Mouse (Mus musculus) left cerebral cortex, postnatal 4 days (tissue): ENCODE results near the gene Gm9044. TPM values are rescaled to one million over a fixed set of nuclear protein-coding genes. Genes with fewer than 3 reads are reported as not detected.
"Not testable (repeated sequence)": the region's sequence is repeated elsewhere in the genome, so short reads cannot be mapped to it uniquely, and the experiment has no call there.

Experiments
- DNase-seq: peaks from one replicate; pipeline ENCODE4 v3.0.0-alpha.2; 2022
- intact Hi-C: fragments of 180-260 bp; cut with DNase I; formaldehyde crosslinking; loops from one replicate; pipeline ENCODE4 v1.15.1; 2025
- total RNA-seq, 2 experiments: library from RNA; stranded (reverse); gene quantifications; 2 replicates each; pipeline ENCODE4 v1.2.3; 2021

Gene Gm9044
- not detected for total RNA-seq

DNA sequence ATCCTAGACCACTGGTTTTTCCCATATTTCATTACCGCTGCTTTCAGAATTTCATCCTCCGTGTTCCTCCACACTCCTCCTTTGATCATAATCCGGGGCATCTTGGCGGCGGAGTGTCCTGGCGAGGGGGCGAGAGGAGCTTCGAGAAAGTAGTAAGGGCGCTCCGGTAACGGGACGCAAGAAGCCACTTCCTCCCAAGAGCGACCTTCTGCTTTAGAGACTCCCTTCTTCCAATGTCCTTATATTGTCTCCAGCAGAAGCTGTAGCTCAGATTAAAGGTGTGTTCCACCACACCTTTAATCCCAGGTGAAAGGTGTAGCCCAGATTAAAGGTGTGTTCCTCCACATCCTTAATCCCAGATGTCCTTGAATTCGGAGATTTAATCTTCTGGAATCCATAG, at the start of gene Gm9044:
Gm9044 (minus strand) TSS at position 101 of the 400 bp plus-strand sequence.
- intact Hi-C loops, DNase-seq: not testable (repeated sequence)

DNA sequence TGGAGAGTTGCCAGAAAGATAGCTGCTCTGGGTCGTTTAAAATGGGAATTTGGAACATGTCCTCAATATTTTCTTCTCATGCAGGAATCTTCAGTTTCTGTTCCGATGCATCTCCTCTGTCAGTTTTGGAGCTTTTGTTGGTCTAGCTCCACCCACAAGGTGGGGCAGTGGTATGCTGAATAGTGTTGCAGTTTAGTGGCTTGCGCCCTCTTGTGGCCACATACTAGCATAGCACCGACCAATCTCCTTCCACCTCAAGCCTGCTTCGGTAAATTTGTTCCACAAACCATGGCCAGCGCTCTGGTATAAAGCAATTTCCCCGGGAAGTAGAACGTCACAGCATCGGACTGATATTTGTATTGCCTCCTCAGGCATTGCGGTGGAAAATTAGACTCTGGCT, 38.2 kb upstream of the Gm9044 start:
- intact Hi-C loops = no loop called here
- peak; percentile 88 for DNase-seq

DNA sequence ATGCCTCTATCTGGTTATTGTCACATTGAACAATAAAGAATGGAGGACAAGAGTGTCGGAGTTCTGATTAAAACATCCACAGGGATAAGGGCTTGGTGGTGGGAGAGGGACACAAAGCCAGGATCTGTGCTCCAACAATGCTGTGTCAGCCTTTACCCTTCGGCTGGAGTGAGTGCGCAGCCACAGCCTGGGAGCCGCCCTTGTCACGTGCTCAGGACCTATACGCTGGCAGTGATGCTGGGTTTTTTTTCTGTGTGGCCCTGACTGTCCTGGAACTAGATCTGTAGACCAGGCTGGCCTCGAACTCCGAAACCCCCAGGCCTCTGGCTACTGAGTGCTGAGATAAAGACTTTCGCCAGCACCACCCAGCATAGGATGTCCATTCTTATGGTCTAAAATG, 37.3 kb upstream of the Gm9044 start:
- DNase-seq = no peak
- intact Hi-C loops = no loop called here

DNA sequence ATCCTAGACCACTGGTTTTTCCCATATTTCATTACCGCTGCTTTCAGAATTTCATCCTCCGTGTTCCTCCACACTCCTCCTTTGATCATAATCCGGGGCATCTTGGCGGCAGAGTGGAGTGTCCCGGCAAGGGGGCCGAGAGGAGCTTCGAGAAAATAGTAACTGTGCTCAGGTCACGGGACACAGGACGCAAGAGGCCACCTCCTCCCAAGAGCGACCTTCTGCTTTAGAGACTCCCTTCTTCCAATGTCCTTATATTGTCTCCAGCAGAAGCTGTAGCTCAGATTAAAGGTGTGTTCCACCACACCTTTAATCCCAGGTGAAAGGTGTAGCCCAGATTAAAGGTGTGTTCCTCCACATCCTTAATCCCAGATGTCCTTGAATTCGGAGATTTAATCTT, 21.8 kb upstream of the Gm9044 start, which contains the start of gene Gm9049:
Gm9049 (minus strand) TSS at position 101 of the 400 bp plus-strand sequence.
- intact Hi-C loops, DNase-seq: not testable (repeated sequence)

- DNase-seq, intact Hi-C loops: not testable (repeated sequence)
These were observed 16.4 kb upstream of the Gm9044 start, which contains the start of gene Gm9048 for GRCm38 (mm10) chr10:118348579-118348978. Gene Gm9048, minus strand, starts transcription at chr10:118348679.

GRCm38 (mm10) chr10:118343155-118343554, 10.9 kb upstream of the Gm9044 start, which contains the start of gene Gm9046:
Gene Gm9046, minus strand, starts transcription at chr10:118343255.
- DNase-seq, intact Hi-C loops: not testable (repeated sequence)

GRCm38 (mm10) chr10:118337731-118338130, 5.5 kb upstream of the Gm9044 start, which contains the start of gene Gm9045:
Gene Gm9045, minus strand, starts transcription at chr10:118337831.
- intact Hi-C loops, DNase-seq: not testable (repeated sequence)

GRCm38 (mm10) chr10:118326869-118327268, 5.3 kb downstream of the Gm9044 start, which contains the start of gene Gm9040:
Gene Gm9040, minus strand, starts transcription at chr10:118326969.
- intact Hi-C loops, DNase-seq: not testable (repeated sequence)

DNA sequence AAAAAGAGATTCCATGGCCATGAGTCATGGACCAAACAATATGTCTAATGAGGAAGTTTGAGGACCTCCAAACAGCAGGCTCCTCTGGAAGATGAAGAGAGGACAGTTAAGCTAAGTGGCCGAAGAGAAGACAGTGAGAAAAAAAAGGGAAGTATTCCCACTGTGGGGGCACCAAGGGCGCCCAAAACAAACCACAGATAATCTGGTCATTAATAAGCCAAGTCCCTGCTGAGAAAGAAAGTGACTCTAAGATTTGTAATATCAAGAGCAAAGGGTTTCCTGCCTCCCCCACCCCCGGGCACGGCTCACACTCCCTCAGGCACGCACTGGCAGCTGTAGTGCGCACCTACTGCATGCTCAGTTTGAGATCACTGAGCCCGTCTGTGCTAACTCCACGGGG, 13.2 kb downstream of the Gm9044 start:
- intact Hi-C loops = no loop called here
- DNase-seq = no peak

DNA sequence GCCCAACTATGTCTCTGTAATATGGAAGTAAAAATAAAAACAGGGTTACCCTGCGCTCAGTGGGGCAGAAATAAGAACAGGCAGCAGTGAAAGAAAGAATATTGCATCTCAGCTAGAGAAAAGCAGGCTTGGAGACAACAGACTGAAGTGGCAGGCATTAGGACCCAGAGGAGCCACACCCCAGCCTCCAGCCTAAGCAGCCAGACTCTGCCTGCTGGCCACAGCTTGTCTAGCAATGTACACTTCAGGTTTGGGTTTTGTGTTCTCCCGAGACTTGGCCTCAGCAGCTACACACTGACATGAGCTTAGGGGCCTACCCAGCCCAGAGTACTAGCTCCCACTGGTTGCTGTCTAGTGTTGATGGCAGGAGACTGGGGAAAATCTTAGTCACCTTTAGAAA, 30.1 kb downstream of the Gm9044 start:
- intact Hi-C loops, DNase-seq: not testable (repeated sequence)

- DNase-seq = no peak
- intact Hi-C loops = no loop called here
These were observed 37.3 kb downstream of the Gm9044 start, which contains the start of gene Iltifb for GRCm38 (mm10) chr10:118294938-118295337. Gene Iltifb, minus strand, starts transcription at chr10:118295038.

GRCm38 (mm10) chr10:118283016-118283415, 49.2 kb downstream of the Gm9044 start:
- intact Hi-C loops = not testable (repeated sequence)

GRCm38 (mm10) chr10:118282565-118282964, 49.6 kb downstream of the Gm9044 start:
- intact Hi-C loops, DNase-seq: not testable (repeated sequence)

More at GRCm38 (mm10) chr10:118283016-118283415, 49.2 kb downstream of the Gm9044 start:
- not testable (repeated sequence) for DNase-seq

Other genes with a start within 250 kb of the Gm9044 start
- gene Mdm1, start 190.6 kb downstream of the Gm9044 start, total RNA-seq = 10 to 100 TPM; 16.7 to 19.7 TPM
- not detected for gene Il22, start 127.5 kb downstream of the Gm9044 start, total RNA-seq
- under 1 TPM; 0.64 to 0.98 TPM for gene Gm32717, start 91.6 kb downstream of the Gm9044 start, total RNA-seq
- gene Gm32802, start 73.7 kb downstream of the Gm9044 start, total RNA-seq = under 1 TPM; 0.64 to 0.98 TPM
- gene Iltifb, start 37.4 kb downstream of the Gm9044 start, total RNA-seq = not detected
- gene Gm9040, start 5.4 kb downstream of the Gm9044 start, total RNA-seq = not detected
- gene Gm9045, start 5.4 kb upstream of the Gm9044 start, total RNA-seq = not detected
- not detected for gene Gm9046, start 10.8 kb upstream of the Gm9044 start, total RNA-seq
- gene Gm9048, start 16.3 kb upstream of the Gm9044 start, total RNA-seq = not detected
- gene Gm9049, start 21.7 kb upstream of the Gm9044 start, total RNA-seq = not detected
- gene Ifng, start 108.6 kb upstream of the Gm9044 start, total RNA-seq = not detected